Mouse (Mus musculus) forebrain, embryonic 16.5 days (tissue): ENCODE results near the gene Kcnj15. TPM values are rescaled to one million over a fixed set of nuclear protein-coding genes. Genes with fewer than 3 reads are reported as not detected.

Experiments
- ATAC-seq: fragments of 200-750 bp; cut with Nextera tagmentation; 2 replicates; pipeline ENCODE4 v1.8.0; 2017; ENCODE audit warnings: mild to moderate bottlenecking, moderate library complexity
- H3K27ac ChIP-seq: fragments of 300-500 bp; sonication (generic); 2 replicates; pipeline ENCODE4 v1.5.1; 2014; ENCODE audit warnings: low read length, control low read depth
- H3K27me3 ChIP-seq: fragments of 300-500 bp; sonication (generic); replicated peaks from 2 replicates; pipeline ENCODE4 v1.6.1; 2014; ENCODE audit warnings: low read length; ENCODE audit not compliant: control insufficient read depth, insufficient read depth
- H3K36me3 ChIP-seq: fragments of 300-500 bp; sonication (generic); 2 replicates; pipeline ENCODE4 v1.6.1; 2014; ENCODE audit not compliant: control insufficient read depth, insufficient read depth
- H3K4me1 ChIP-seq: fragments of 300-500 bp; sonication (generic); replicated peaks from 2 replicates; pipeline ENCODE4 v1.6.1; 2014; ENCODE audit warnings: low read length; ENCODE audit not compliant: control insufficient read depth, insufficient read depth
- H3K4me2 ChIP-seq: fragments of 300-500 bp; sonication (generic); 2 replicates; pipeline ENCODE4 v1.6.1; 2014; ENCODE audit warnings: mild to moderate bottlenecking, low read length, control low read depth
- H3K4me3 ChIP-seq: fragments of 300-500 bp; sonication (generic); replicated peaks from 2 replicates; pipeline ENCODE4 v1.5.1; 2014; ENCODE audit warnings: mild to moderate bottlenecking, low read length, control low read depth
- H3K9ac ChIP-seq: fragments of 300-500 bp; sonication (generic); replicated peaks from 2 replicates; pipeline ENCODE4 v1.6.1; 2014; ENCODE audit warnings: low read depth, low read length, control low read depth
- H3K9me3 ChIP-seq: fragments of 300-500 bp; sonication (generic); 2 replicates; pipeline ENCODE4 v1.6.1; 2016; ENCODE audit warnings: low read length; ENCODE audit not compliant: control insufficient read depth
- WGBS: fragments of 180-500 bp; shearing (Covaris S2); extraction: QIAGEN DNeasy Blood & Tissue Kit; methylation state at CpG from one replicate; pipeline ENCODE4 v1.1.7; 2014; 5-methylcytosine and 5-hydroxymethylcytosine counted together
- polyA plus RNA-seq: library from polyadenylated mRNA; unstranded; fragments of >200 nt; fragmentation: Nextera tagmentation; extraction: Ambion mirVana; gene quantifications from 2 replicates; pipeline ENCODE4 v1.2.1, GENCODE M21; 2015

Gene Kcnj15
- polyA plus RNA-seq, 1 experiment from 2014 or later, result not detected

DNA sequence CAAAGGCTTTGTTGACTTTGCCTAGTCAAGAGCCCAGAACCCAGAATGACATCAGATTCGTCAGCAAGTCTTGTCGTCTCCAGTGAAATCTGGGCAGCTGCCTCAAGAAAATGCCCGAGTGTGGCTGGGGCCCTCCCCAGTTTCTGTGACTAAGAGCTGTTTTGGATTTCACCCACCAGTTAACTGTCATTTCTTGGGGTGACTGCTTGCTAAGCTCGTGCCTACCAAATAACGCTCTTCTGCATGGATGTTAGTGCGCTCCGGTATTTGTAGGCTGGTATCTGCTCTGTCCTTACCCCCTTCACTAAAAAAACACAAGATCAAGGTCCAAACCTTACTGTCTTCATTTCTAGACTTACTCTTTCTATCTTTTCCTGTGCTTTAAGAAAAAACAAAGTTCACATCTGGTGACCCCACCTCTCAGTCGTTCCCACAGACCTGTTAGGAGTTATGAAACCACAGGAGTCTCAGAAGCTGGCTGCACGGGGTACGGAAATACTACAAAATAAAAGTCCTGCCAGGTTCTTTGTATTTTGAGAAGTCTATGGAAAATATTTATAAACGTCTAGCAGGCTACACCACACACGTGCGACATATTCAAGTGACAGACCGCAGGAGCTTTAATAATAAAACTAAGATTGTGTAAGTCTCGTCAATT, 5.5 kb downstream of the Kcnj15 start:
- H3K4me2 ChIP-seq, result no peak overlapping the region
- H3K27ac ChIP-seq, result no peak overlapping the region
- H3K36me3 ChIP-seq, result no peaks in the 10 kb centered on the region
- no peak overlapping the region for H3K4me3 ChIP-seq
- ATAC-seq, result no peak
- no peaks in the 10 kb centered on the region for H3K9me3 ChIP-seq
- no peak overlapping the region for H3K9ac ChIP-seq
- H3K27me3 ChIP-seq, result no peaks in the 10 kb centered on the region
- H3K4me1 ChIP-seq, result no peaks in the 10 kb centered on the region
- 83% methylated on average over 15 of the region's 15 CpGs for WGBS

DNA sequence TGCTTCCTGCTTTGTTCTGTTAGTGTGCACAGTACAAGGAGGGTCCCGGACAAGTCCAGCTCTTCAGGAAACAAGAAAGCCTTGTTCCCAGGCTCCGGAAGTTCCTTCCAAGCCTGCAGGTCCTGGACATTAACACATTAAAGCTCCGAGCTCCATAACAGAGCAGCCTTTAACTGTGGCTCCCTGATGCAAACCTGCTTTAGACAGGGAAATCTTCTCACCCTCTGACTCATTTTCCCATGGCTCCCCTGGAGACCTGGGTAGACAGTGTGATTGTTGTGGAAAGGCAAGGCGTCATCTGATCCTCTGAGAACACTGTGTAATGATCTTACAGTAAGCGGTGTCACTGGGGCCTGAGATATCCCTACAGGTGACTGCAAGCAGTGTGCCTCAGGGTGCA, 7.0 kb downstream of the Kcnj15 start:
- no peak overlapping the region for H3K4me2 ChIP-seq
- no peak overlapping the region for H3K4me3 ChIP-seq
- 79% methylated on average over 5 of the region's 5 CpGs for WGBS
- H3K9ac ChIP-seq, result no peak overlapping the region
- no peak overlapping the region for H3K27ac ChIP-seq
- no peaks in the 10 kb centered on the region for H3K4me1 ChIP-seq
- H3K9me3 ChIP-seq, result no peaks in the 10 kb centered on the region
- ATAC-seq, result no peak
- H3K36me3 ChIP-seq, result no peaks in the 10 kb centered on the region
- H3K27me3 ChIP-seq, result no peaks in the 10 kb centered on the region

DNA sequence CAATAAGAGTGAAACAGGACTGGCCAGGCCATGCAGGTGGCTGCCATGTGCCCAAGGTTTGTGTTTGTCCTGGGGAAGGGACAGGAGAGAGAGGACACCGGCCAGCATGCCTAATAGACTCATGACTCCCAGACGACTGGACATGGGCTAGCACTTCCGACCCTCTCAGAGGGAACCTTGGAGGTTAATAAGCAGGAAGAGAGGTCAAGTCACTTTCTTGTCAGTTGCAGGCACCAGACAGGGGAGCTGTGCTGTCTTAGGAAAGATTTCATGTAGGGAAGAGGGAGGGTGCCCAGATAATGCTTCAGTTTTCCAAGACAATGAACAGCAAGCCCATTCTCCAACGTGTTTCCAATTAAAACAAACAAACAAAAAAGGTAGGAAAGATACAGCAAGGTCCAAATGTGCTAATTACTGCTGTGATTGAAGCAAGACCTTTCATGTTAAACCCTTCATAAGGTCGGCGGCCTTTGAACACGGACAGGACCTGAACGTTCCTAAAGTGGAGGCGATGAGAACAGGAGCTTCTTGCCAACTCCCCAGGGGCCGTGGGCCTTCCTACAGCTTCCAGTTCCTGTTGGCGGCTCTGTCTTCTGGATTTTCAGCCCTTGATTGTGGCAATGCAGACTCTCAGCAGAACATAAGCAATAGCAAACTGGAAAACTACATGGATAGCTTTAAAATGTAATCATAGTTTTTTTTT, 10.3 kb downstream of the Kcnj15 start:
- no peaks in the 10 kb centered on the region for H3K27me3 ChIP-seq
- H3K4me3 ChIP-seq, result no peak overlapping the region
- no peak for ATAC-seq
- no peak overlapping the region for H3K4me2 ChIP-seq
- WGBS, result 67% methylated on average over 11 of the region's 11 CpGs
- H3K9me3 ChIP-seq, result no peaks in the 10 kb centered on the region
- no peak overlapping the region for H3K9ac ChIP-seq
- no peaks in the 10 kb centered on the region for H3K36me3 ChIP-seq
- no peaks in the 10 kb centered on the region for H3K4me1 ChIP-seq
- H3K27ac ChIP-seq, result no peak overlapping the region

DNA sequence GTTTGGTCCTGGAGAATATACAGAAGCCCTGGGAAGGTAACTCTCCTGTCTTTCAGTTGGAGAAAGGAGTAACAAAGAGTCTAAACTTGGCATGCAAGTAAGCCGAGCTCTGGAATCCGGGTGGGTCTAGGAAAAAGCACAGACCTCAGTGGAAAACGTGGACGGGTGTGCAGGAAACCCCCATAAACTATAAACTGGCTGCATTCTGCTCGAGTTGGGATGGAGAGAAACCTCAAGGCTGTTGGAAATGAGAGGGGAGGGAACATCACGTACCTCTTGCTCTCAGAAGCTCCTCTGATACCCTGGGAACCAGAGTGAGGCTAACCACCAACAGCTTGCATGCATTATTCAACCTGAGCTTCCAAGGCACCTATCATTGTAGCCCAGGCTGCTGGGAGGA, 12.3 kb downstream of the Kcnj15 start:
- H3K27ac ChIP-seq, result no peak overlapping the region
- no peak for ATAC-seq
- H3K4me2 ChIP-seq, result no peak overlapping the region
- no peak overlapping the region for H3K9ac ChIP-seq
- H3K9me3 ChIP-seq, result no peaks in the 10 kb centered on the region
- H3K4me3 ChIP-seq, result no peak overlapping the region
- H3K27me3 ChIP-seq, result no peaks in the 10 kb centered on the region
- H3K36me3 ChIP-seq, result no peaks in the 10 kb centered on the region
- H3K4me1 ChIP-seq, result no peaks in the 10 kb centered on the region
- WGBS, result 82% methylated on average over 6 of the region's 6 CpGs

DNA sequence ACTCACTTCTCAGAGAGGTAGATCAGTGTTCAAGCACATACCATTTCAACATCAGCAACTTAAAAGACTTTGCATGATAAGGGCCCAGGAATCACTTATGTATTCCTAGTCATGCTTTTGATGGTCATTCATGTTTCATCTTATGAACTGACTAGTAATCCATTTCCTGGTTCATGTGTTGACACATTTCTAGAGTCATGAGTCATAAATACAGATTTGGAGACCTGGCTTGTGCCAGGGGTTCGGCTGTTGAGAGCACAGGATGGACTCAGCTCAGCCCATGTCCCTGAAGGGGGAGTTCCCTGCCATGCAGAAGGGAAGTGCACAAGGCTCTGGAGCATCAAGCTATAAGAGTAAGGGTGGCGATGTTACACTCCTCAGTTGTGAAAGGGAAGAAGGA, 15.7 kb downstream of the Kcnj15 start:
- no peak overlapping the region for H3K27ac ChIP-seq
- no peak overlapping the region for H3K9ac ChIP-seq
- no peaks in the 10 kb centered on the region for H3K9me3 ChIP-seq
- no peak for ATAC-seq
- H3K4me1 ChIP-seq, result no peaks in the 10 kb centered on the region
- no peak overlapping the region for H3K4me3 ChIP-seq
- no peaks in the 10 kb centered on the region for H3K27me3 ChIP-seq
- H3K36me3 ChIP-seq, result no peaks in the 10 kb centered on the region
- no peak overlapping the region for H3K4me2 ChIP-seq
- 91% methylated on average over 2 of the region's 2 CpGs for WGBS

DNA sequence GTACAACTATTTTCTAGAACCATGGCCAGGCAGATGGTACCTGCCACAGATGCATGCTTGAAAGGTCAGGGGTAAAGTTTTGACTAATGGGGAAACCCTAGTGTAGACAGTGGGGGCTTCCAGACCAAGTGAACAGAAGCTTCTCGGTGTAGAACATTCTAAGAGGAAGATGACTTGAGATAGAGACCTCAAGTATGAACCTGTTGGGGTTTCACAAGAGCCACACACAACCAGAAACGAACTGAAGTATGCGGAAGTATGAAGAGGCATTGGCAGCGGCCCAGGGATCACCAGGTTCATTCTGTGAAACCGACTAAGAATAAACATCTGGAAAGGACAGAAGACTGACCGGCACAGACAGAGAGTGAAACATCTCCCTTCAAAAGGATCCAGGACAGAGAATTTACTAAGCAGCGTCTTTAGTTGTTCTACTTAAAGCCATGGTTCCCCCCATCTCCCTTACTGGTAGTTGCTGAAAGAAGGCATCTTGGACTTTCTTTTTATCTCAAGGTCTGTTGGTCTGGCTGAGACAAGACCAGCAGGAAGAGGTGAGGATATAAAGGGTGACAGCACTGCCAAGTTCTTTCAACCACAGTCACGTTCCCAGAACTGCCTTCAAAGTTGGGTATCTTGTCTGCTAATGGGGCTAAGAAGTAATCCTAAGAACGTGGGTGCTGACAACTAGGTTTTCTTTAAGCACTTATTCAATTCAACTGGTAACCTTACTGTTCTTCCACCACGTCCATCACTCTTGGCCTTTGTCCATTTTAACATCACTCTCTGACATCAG, 18.6 kb downstream of the Kcnj15 start:
- Histone ChIP-seq H3K4me2 (no peak overlapping the region), H3K27ac (no peak overlapping the region), H3K9me3 (no peaks in the 10 kb centered on the region), H3K36me3 (no peaks in the 10 kb centered on the region), H3K27me3 (no peaks in the 10 kb centered on the region), H3K4me3 (no peak overlapping the region), H3K4me1 (no peaks in the 10 kb centered on the region), H3K9ac (no peak overlapping the region)
- 90% methylated on average over 10 of the region's 10 CpGs for WGBS
- no peak for ATAC-seq

DNA sequence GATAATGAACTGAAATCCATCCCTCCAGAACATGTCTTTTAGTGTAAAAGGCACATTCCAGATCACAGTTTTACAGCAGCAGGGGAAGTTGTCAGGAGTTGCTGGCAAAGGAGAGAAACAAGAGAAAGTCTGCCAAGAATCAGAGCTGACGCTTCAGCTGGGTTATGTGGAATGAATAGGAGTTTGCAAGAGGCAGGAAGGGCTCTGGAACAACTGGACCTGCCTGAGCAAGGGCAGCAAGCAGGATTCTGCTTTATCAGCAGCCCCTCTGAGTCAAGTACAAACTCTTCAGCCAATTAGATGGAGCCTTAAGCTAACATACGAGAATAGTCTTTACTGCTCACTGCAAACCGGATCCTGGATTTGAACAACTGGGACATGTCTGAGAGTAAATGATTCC, 21.7 kb downstream of the Kcnj15 start:
- no peak overlapping the region for H3K9ac ChIP-seq
- H3K4me3 ChIP-seq, result no peak overlapping the region
- no peaks in the 10 kb centered on the region for H3K9me3 ChIP-seq
- WGBS, result 64% methylated on average over 3 of the region's 3 CpGs
- H3K4me2 ChIP-seq, result no peak overlapping the region
- no peaks in the 10 kb centered on the region for H3K36me3 ChIP-seq
- H3K27me3 ChIP-seq, result no peaks in the 10 kb centered on the region
- H3K4me1 ChIP-seq, result no peaks in the 10 kb centered on the region
- no peak overlapping the region for H3K27ac ChIP-seq
- no peak for ATAC-seq

DNA sequence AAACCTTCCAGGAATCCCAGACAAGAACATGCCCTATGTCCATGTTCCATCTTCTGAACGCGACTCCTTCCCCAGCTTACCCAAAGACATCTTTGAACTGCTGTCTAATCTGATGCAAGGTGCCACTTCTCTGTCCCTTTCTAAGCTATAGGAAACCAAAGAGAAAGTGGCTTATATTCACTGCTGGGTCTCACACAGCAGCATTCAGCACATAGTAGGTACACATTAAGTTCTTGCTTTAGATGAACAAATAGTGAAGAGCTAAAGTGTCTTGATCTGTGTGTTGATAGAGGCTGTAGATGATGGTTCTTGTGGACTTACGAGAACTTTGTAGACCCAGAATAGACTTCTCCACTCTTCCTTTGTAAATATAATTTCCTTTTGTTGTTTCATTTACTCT, 23.0 kb downstream of the Kcnj15 start:
- Histone ChIP-seq H3K27ac (no peak overlapping the region), H3K4me1 (no peaks in the 10 kb centered on the region), H3K36me3 (no peaks in the 10 kb centered on the region), H3K9me3 (no peaks in the 10 kb centered on the region), H3K9ac (no peak overlapping the region), H3K4me3 (no peak overlapping the region), H3K4me2 (no peak overlapping the region), H3K27me3 (no peaks in the 10 kb centered on the region)
- 92% methylated on average over 3 of the region's 3 CpGs for WGBS
- no peak for ATAC-seq

DNA sequence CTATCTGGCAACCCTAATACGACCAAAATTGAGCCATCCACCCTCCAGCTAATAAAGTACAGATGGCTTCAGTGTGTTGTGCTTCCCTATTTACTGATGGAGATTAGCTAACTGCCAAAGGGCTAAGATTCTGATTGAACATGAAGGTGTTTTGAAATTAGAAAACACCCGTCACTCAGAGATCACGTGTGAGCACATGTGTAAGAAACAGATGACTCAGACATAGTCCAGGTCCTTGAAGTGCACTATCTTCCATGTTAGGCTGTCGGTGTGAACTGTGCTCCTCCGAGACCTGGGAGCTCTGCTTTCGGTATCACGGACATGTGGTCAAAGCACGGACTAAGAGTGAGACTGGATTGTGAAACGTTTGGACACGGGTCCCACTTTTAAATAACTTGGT, 26.0 kb downstream of the Kcnj15 start:
- H3K9me3 ChIP-seq, result no peaks in the 10 kb centered on the region
- no peaks in the 10 kb centered on the region for H3K36me3 ChIP-seq
- ATAC-seq, result no peak
- H3K4me3 ChIP-seq, result no peak overlapping the region
- no peak overlapping the region for H3K4me2 ChIP-seq
- H3K9ac ChIP-seq, result no peak overlapping the region
- no peaks in the 10 kb centered on the region for H3K27me3 ChIP-seq
- WGBS, result 88% methylated on average over 10 of the region's 10 CpGs
- no peaks in the 10 kb centered on the region for H3K4me1 ChIP-seq
- no peak overlapping the region for H3K27ac ChIP-seq
